Mouse (Mus musculus) heart, adult 2 months (tissue): ENCODE data around the gene Wdr89.
"Not testable (repeated sequence)": the region's sequence is repeated elsewhere in the genome, so short reads cannot be mapped to it uniquely, and the experiment has no call there.

Source experiments
- CTCF ChIP-seq: fragments of 200-600 bp; IDR thresholded peaks from 2 replicates; pipeline ENCODE4 v1.8.1; 2022; ENCODE audit warnings: antibody characterized with exemption, mild to moderate bottlenecking, moderate library complexity
- POLR2A ChIP-seq: fragments of 200-500 bp; IDR thresholded peaks from 2 replicates; pipeline ENCODE4 v1.6.1; 2011; ENCODE audit warnings: mild to moderate bottlenecking, low read depth, low read length, control low read depth; ENCODE audit not compliant: insufficient read depth

GRCm38 (mm10) chr12:75712905-75713304 lies 43.6 kb upstream of the Wdr89 start:
- not testable (repeated sequence) for TF ChIP-seq POLR2A, CTCF
